8 mouse cellular contexts compared by ENCODE assay signal in the genomic region with DNA sequence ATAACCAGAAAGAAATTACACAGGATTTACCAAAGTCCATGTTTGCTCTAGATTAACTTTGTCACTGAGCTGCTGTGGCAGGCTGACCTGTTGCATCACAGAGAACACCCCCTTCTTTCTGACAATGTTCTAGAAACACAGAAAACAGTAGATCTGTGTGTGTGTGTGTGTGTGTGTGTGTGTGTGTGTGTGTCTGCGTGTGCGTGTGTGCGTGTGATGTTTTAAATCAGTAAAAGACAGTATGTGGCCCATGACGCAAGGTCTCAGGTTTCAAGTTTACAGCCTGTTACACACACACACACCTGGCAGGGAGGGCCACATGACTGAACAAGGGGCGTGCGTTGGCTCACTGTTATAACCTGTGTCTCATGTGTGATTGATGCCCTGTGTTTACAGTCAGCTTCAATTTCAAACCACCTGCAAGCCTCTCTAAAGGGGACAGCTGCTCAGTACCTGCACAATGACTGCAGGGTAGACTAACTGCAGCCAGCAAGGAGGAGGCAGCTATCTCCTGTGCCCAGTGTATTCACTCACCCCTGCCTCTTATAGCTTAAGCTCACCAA. TPM values are rescaled to one million over a fixed set of nuclear protein-coding genes. Genes with fewer than 3 reads are reported as not detected.
DNase-seq lines count a peak whose midpoint lies in the region; ATAC-seq and TF ChIP-seq lines count a peak whose summit lies in the region.

No protein-coding gene starts in this region.

- no peak for TF ChIP-seq EP300 in MEL (IDR thresholded peaks at IDR 0.05; ENCODE audit: low read depth in 1 of 2, low read length in 2 of 2)
- no peak for TF ChIP-seq EP300 in heart, postnatal 0 days (IDR thresholded peaks at IDR 0.05; ENCODE audit: low read depth)

- no peak for TF ChIP-seq CTCF in MEL (IDR thresholded peaks at IDR 0.05 in 2 of 3, conservative IDR thresholded peaks at IDR 0.05 in 1 of 3; ENCODE audit: control insufficient read depth in 1 of 3, insufficient read depth in 1 of 3, low read depth in 2 of 3, low read length in 3 of 3, poor library complexity in 1 of 3, severe bottlenecking in 1 of 3)
- TF ChIP-seq CTCF in heart, postnatal 0 days (IDR thresholded peaks at IDR 0.05; ENCODE audit: low read depth): no peak

- peak overlapping the region; percentile 96 for H3K4me2 ChIP-seq in heart, postnatal 0 days (ENCODE audit: low read depth, low read length)
- peak overlapping the region; percentile 98 for H3K4me2 ChIP-seq in midbrain, embryonic 12.5 days (replicated peaks)

- peaks cover 8% of the 10 kb centered on the region; the same call in 1 of the 2 replicates for H3K79me2 ChIP-seq in MEL (ENCODE audit: control insufficient read depth, insufficient read depth, low read length, poor library complexity)

- intact Hi-C loops in gastrocnemius, postnatal 36 days (cut with DNase I): loop anchor here (10.0 kb wide), 1 partner anchor 159 kb away; no protein-coding TSS in a partner anchor
- intact Hi-C loops in left cerebral cortex, postnatal 25 days (cut with DNase I): loop anchor here (5.0 to 10.0 kb wide), 2 partner anchors 211 to 1901 kb away; no protein-coding TSS in a partner anchor

- peaks cover 0 to 19% of the 10 kb centered on the region in 2 experiments; a peak in 2 of 4 replicates for H3K4me1 ChIP-seq in MEL (ENCODE audit: control insufficient read depth in 1 of 2, insufficient read depth in 2 of 2, low read length in 2 of 2)
- H3K4me1 ChIP-seq in heart, postnatal 0 days (ENCODE audit: control insufficient read depth, insufficient read depth): peaks cover 18% of the 10 kb centered on the region
- H3K4me1 ChIP-seq in limb, embryonic 10.5 days: peaks cover 46% of the 10 kb centered on the region
- H3K4me1 ChIP-seq in midbrain, embryonic 12.5 days: peaks cover 4% of the 10 kb centered on the region; the same call in 1 of the 2 replicates

- peaks cover 0 to 4% of the 10 kb centered on the region in 2 experiments; a peak in 1 of 4 replicates for H3K36me3 ChIP-seq in MEL (ENCODE audit: control insufficient read depth in 1 of 2, insufficient read depth in 2 of 2, low read length in 2 of 2)
- no peaks in the 10 kb centered on the region for H3K36me3 ChIP-seq in heart, postnatal 0 days (replicated peaks; ENCODE audit: control insufficient read depth, insufficient read depth, low read length)
- H3K36me3 ChIP-seq in limb, embryonic 10.5 days: no peaks in the 10 kb centered on the region
- H3K36me3 ChIP-seq in midbrain, embryonic 12.5 days: no peaks in the 10 kb centered on the region

- H3K9ac ChIP-seq in MEL (ENCODE audit: control insufficient read depth, low read depth, low read length, poor library complexity, severe bottlenecking): peak overlapping the region; percentile 87; the same call in 1 of the 2 replicates
- peak overlapping the region; percentile 62; the same call in 1 of the 2 replicates for H3K9ac ChIP-seq in heart, postnatal 0 days (replicated peaks; ENCODE audit: low read depth, low read length)
- peak overlapping the region; percentile 61; the same call in 1 of the 2 replicates for H3K9ac ChIP-seq in midbrain, embryonic 12.5 days (replicated peaks)

- ATAC-seq in heart, postnatal 0 days (ENCODE audit: insufficient read depth, low read depth): no peak
- no peak for ATAC-seq in midbrain, embryonic 12.5 days (ENCODE audit: low FRiP score, low read depth)

- TF ChIP-seq RAD21 in MEL (IDR thresholded peaks at IDR 0.05; ENCODE audit: low read depth, low read length): no peak

- H3K4me3 ChIP-seq in MEL (ENCODE audit: control insufficient read depth in 1 of 2, insufficient read depth in 1 of 2, low read depth in 2 of 2, low read length in 2 of 2): peak overlapping the region; percentile 85 to 92
- peak overlapping the region; percentile 77 for H3K4me3 ChIP-seq in heart, postnatal 0 days (ENCODE audit: low read depth, low read length)
- H3K4me3 ChIP-seq in limb, embryonic 10.5 days: peak overlapping the region; percentile 78
- peak overlapping the region; percentile 67 for H3K4me3 ChIP-seq in midbrain, embryonic 12.5 days

- peak; percentile 59 to 60 for DNase-seq in B cell, adult 2 months
- DNase-seq in MEL (ENCODE audit: low read depth, low spot score): no peak
- no peak for DNase-seq in heart, postnatal 0 days (ENCODE audit: low spot score)
- DNase-seq in limb, embryonic 10.5 days (ENCODE audit: low spot score): peak; percentile 50
- peak; percentile 65 for DNase-seq in yolk sac, embryonic 10.5 days (ENCODE audit: low spot score)
- no peak for DNase-seq in gastrocnemius, postnatal 36 days
- DNase-seq in left cerebral cortex, postnatal 25 days (ENCODE audit: low spot score in 2 of 2): no peak

- H3K27ac ChIP-seq in MEL (ENCODE audit: control insufficient read depth, low read depth, low read length): no peak overlapping the region
- no peak overlapping the region for H3K27ac ChIP-seq in heart, postnatal 0 days (ENCODE audit: low read depth)
- no peak overlapping the region for H3K27ac ChIP-seq in limb, embryonic 10.5 days
- H3K27ac ChIP-seq in midbrain, embryonic 12.5 days (replicated peaks): no peak overlapping the region

- H3K27me3 ChIP-seq in MEL (ENCODE audit: control insufficient read depth in 1 of 2, insufficient read depth in 2 of 2, low read length in 2 of 2): peaks cover 2 to 7% of the 10 kb centered on the region in 2 experiments
- no peaks in the 10 kb centered on the region for H3K27me3 ChIP-seq in heart, postnatal 0 days (ENCODE audit: control insufficient read depth, insufficient read depth, low read length)
- H3K27me3 ChIP-seq in limb, embryonic 10.5 days (ENCODE audit: low read depth, poor library complexity, severe bottlenecking): peaks cover 7% of the 10 kb centered on the region; the same call in 1 of the 2 replicates
- H3K27me3 ChIP-seq in midbrain, embryonic 12.5 days: peaks cover 32% of the 10 kb centered on the region

- no peaks in the 10 kb centered on the region for H3K9me3 ChIP-seq in MEL (replicated peaks; ENCODE audit: insufficient read depth, low read length)
- no peaks in the 10 kb centered on the region for H3K9me3 ChIP-seq in heart, postnatal 0 days (replicated peaks; ENCODE audit: control insufficient read depth, low read length)
- no peaks in the 10 kb centered on the region for H3K9me3 ChIP-seq in limb, embryonic 10.5 days (replicated peaks)
- no peaks in the 10 kb centered on the region for H3K9me3 ChIP-seq in midbrain, embryonic 12.5 days

- WGBS in heart, postnatal 0 days: 53% methylated on average over 6 of the region's 6 CpGs
- WGBS in limb, embryonic 10.5 days: 46% methylated on average over 6 of the region's 6 CpGs
- 75% methylated on average over 6 of the region's 6 CpGs for WGBS in midbrain, embryonic 12.5 days

- no peak for TF ChIP-seq POLR2A in MEL (IDR thresholded peaks at IDR 0.05; ENCODE audit: control insufficient read depth in 1 of 2, insufficient read depth in 1 of 2, low read depth in 1 of 2, low read length in 2 of 2, poor library complexity in 1 of 2)

TF ChIP-seq in MEL, 35 proteins besides CTCF, POLR2A, EP300 and RAD21:
- TF ChIP-seq USF2 (IDR thresholded peaks at IDR 0.05; ENCODE audit: borderline replicate concordance in 1 of 2, insufficient read depth in 1 of 2, low read depth in 1 of 2, low read length in 2 of 2): no peak
- no peak for TF ChIP-seq GATA1 (IDR thresholded peaks at IDR 0.05; ENCODE audit: low read depth, low read length)
- no peak for TF ChIP-seq ETS1 (IDR thresholded peaks at IDR 0.05; ENCODE audit: low read depth, low read length)
- no peak for TF ChIP-seq ZNF384 (IDR thresholded peaks at IDR 0.05; ENCODE audit: low read depth, low read length)
- TF ChIP-seq TCF12 (IDR thresholded peaks at IDR 0.05; ENCODE audit: low read depth, low read length): no peak
- no peak for TF ChIP-seq MAZ (IDR thresholded peaks at IDR 0.05; ENCODE audit: low read depth, low read length)
- TF ChIP-seq MXI1 (IDR thresholded peaks at IDR 0.05; ENCODE audit: low read depth, low read length): no peak
- TF ChIP-seq MYC (IDR thresholded peaks at IDR 0.05; ENCODE audit: low read depth, low read length): no peak
- TF ChIP-seq TBP (IDR thresholded peaks at IDR 0.05; ENCODE audit: low read depth, low read length): no peak
- TF ChIP-seq UBTF (IDR thresholded peaks at IDR 0.05; ENCODE audit: borderline replicate concordance, insufficient read depth, low read depth, low read length): no peak
- no peak for TF ChIP-seq CHD1 (IDR thresholded peaks at IDR 0.05; ENCODE audit: low read depth, low read length)
- no peak for TF ChIP-seq BHLHE40 (IDR thresholded peaks at IDR 0.05; ENCODE audit: borderline replicate concordance, low read depth, low read length)

RNA-seq across cellular contexts. Expression of gene Man1a, which starts 2.7 kb away (rescaled TPM):
- 5.3 and 7.3 TPM in 2 replicates for total RNA-seq in MEL (2012; rRNA removed)
- 1 to 10 TPM in 1 of 2 experiments, not detected in 1; 5.8 TPM for polyA plus RNA-seq in MEL (2012; ENCODE audit: insufficient read depth in 1 of 2, insufficient read length in 2 of 2, low read depth in 1 of 2, low replicate concordance in 2 of 2, missing spikeins in 1 of 2)
- 17.6 and 23.1 TPM in 2 replicates for total RNA-seq in heart, postnatal 0 days (2014; rRNA removed; ENCODE audit: low replicate concordance)
- polyA plus RNA-seq in heart, postnatal 0 days (2015; fragmentation: Nextera tagmentation; extraction: Ambion mirVana): 3.3 and 3.5 TPM in 2 replicates
- 2.7 and 3.5 TPM in 2 replicates for polyA plus RNA-seq in limb, embryonic 10.5 days (2016; fragmentation: Nextera tagmentation; extraction: Ambion mirVana)
- 2.6 and 2.9 TPM in 2 replicates for polyA plus RNA-seq in midbrain, embryonic 12.5 days (2016; fragmentation: Nextera tagmentation; extraction: Ambion mirVana)
- total RNA-seq in gastrocnemius, postnatal 36 days (2021): 10 to 100 TPM in 1 of 2 experiments, 1 to 10 TPM in 1; 8.9 to 10.6 TPM
- 10 to 100 TPM; 27.7 to 28.4 TPM for total RNA-seq in left cerebral cortex, postnatal 25 days (2021)

Comparison
In these comparisons a context has a peak if more than half of its experiments do, and no peak if none do; other contexts are left out.
1. DNase-seq: peak in B cell, adult 2 months (2 of 2), limb, embryonic 10.5 days (single experiment) and yolk sac, embryonic 10.5 days (single experiment); none in MEL (single experiment), heart, postnatal 0 days (single experiment), gastrocnemius, postnatal 36 days (0 of 2) and left cerebral cortex, postnatal 25 days (0 of 2).
2. Peak in every context shown above with its lines, with median percentiles within 50 percentile points of each other: H3K4me3 ChIP-seq and H3K9ac ChIP-seq.